Mouse (Mus musculus): ENCODE results near the gene Pkp3.

- no peak for TF ChIP-seq EP300 (IDR thresholded peaks at IDR 0.05; ENCODE audit: low read depth in 1 of 2, low read length in 2 of 2)
- TF ChIP-seq USF2 (IDR thresholded peaks at IDR 0.05; ENCODE audit: borderline replicate concordance in 1 of 2, insufficient read depth in 1 of 2, low read depth in 1 of 2, low read length in 2 of 2): no peak
- TF ChIP-seq HCFC1 (IDR thresholded peaks at IDR 0.05; ENCODE audit: low read depth, low read length): no peak
- TF ChIP-seq BHLHE40 (IDR thresholded peaks at IDR 0.05; ENCODE audit: borderline replicate concordance, low read depth, low read length): no peak
- TF ChIP-seq POLR2A (IDR thresholded peaks at IDR 0.05; ENCODE audit: control insufficient read depth in 1 of 2, insufficient read depth in 1 of 2, low read depth in 1 of 2, low read length in 2 of 2, poor library complexity in 1 of 2): no peak
- TF ChIP-seq JUND (IDR thresholded peaks at IDR 0.05; ENCODE audit: low read depth, low read length): no peak
- no peak for TF ChIP-seq CTCF (IDR thresholded peaks at IDR 0.05 in 2 of 3, conservative IDR thresholded peaks at IDR 0.05 in 1 of 3; ENCODE audit: control insufficient read depth in 1 of 3, insufficient read depth in 1 of 3, low read depth in 2 of 3, low read length in 3 of 3, poor library complexity in 1 of 3, severe bottlenecking in 1 of 3)
- no peak for TF ChIP-seq ZMIZ1 (IDR thresholded peaks at IDR 0.05; ENCODE audit: low read depth, low read length)
- no peak for TF ChIP-seq NRF1 (IDR thresholded peaks at IDR 0.05; ENCODE audit: insufficient read depth, low read depth, low read length, poor library complexity, severe bottlenecking)
- no peak for TF ChIP-seq ELF1 (IDR thresholded peaks at IDR 0.05; ENCODE audit: low read depth, low read length)
These were observed 20.5 kb upstream of the Pkp3 start for GRCm38 (mm10) chr7:141057541-141057940.

Measured in MEL (cell line).